Mouse (Mus musculus) liver, adult (tissue): Measurements from ENCODE around the gene Opa1.

ENCODE experiments used
- GATA4 ChIP-seq: IDR thresholded peaks from 2 replicates; pipeline ENCODE4 v1.6.1; 2014; ENCODE audit warnings: mild to moderate bottlenecking, low read length; ENCODE audit not compliant: insufficient replicate concordance

Gene Opa1

GRCm38 (mm10) chr16:29614762-29615161, 35.6 kb downstream of the Opa1 start:
- TF ChIP-seq GATA4, result no peak

- TF ChIP-seq GATA4, result no peak
Observed at GRCm38 (mm10) chr16:29629053-29629452, 49.9 kb downstream of the Opa1 start.

DNA sequence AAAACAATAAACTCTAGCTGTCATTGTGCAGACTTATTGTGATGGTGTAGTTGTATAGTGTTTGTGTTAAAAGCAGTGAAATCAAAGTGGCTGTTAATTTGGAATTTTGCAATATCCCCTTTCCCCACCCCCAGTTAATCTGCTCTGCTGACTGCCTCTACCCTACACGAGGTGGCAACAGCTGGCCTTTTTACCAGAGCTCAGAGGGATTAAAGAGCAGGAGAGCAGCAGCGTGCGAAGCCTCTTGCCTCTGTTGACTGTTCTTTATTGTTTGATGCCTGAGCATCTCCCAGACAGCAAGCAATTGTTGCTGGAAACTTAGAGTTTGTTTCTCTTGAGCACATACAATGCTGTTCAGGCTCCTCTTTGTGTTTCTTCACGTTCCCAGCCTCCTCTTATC, 56.6 kb downstream of the Opa1 start:
- TF ChIP-seq GATA4, result no peak

GRCm38 (mm10) chr16:29642376-29642775, 63.2 kb downstream of the Opa1 start:
- no peak for TF ChIP-seq GATA4

- TF ChIP-seq GATA4, result no peak
Observed at GRCm38 (mm10) chr16:29644871-29645270, 65.7 kb downstream of the Opa1 start.

- no peak for TF ChIP-seq GATA4
Observed at GRCm38 (mm10) chr16:29646202-29646601, 67.1 kb downstream of the Opa1 start.

- TF ChIP-seq GATA4, result no peak
Observed at GRCm38 (mm10) chr16:29656187-29656825, 77.2 kb downstream of the Opa1 start.

DNA sequence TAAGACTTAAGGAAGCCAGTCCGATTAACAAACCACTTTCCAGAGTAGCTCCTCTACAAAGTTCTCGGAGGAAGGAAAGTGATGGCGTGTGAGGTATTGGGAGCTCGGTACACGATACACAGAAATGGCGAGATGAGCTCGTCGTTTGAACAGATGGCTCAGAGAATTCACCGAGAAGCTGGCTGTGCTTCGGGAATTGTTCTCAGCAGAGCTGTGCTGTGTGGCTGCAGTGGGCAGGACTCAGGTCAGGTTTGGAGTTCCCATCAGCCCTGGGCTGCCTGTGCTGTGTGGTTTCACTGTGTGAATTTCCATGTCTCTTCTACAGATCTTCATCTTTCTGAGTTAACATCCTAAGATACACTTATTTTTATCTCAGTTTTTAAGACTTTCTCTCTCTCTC, 77.8 kb downstream of the Opa1 start:
- no peak for TF ChIP-seq GATA4

DNA sequence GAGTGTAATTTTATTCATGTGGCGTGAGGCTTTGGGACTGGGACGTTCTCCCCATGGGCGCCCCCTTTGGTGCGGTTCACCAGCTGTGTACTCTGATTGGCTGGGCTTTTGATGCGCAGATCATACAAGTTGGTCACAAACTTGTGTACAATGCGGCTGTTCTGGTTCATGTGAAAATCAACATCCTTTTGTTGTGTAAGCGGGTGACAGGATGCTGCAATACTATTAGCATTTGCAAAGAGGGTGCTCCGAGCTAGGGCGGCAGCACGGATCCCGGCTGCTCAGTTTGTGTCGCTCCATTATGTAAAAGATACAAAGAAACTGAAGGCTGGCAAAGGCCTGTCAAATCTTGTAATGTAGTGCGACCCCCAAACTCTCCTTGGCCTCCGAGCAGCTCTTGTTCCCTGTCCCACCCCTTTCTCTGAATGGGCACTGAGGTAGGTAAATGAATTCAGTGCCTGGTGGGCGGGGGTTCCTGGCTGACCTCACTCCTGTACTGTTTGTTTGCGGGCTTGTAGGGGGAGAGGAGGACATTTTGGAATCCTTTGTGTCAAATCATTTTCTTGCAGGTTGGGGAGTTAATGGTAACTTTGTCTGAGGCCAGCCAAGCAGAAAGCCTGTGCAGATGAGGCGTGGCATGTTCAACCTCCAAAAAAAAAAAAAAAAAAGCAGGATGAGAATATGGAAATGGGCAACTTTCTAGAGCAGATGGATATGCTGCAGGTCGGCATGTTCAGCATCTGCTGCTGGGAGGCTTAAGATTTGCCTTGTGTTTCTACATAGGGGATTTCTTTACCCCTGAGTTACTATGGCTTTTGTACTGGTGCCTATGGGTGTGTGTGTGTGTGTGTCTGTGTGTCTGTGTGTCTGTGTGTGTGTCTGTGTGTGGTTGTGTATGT, 78.8 kb downstream of the Opa1 start:
- no peak for TF ChIP-seq GATA4

DNA sequence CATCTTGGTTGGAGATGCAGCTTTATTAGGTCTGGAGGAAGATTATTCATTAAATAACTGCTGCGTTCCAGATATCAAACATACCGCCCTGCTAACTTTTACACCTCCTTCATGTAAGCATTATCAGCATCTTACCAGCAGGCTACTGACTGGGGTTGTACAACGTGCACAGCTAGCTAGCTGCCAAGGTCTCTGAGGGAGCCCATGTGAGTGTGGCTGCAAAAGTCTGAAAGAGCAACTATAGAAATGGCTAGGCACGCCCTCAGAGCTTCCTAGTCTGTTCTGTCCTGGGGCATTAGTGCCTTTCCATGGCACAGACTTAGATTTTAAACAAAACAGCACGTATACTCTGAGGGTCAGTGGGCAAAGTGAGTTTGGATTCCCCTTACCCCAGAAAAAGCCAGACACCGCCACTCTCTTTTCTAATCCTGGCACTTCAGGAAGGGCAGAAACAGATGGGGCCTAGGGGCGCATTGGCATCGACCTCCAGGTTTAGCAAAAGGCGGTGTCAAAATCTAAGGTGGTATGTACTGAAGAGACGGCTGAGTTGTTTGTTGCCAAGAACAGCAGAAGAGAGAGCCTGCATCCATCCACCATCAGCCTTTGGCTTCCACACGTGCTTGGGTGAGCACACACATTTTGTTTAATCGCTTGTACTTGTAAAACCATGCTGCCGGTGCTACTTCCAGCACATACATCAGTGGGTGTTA, 80.1 kb downstream of the Opa1 start:
- no peak for TF ChIP-seq GATA4

DNA sequence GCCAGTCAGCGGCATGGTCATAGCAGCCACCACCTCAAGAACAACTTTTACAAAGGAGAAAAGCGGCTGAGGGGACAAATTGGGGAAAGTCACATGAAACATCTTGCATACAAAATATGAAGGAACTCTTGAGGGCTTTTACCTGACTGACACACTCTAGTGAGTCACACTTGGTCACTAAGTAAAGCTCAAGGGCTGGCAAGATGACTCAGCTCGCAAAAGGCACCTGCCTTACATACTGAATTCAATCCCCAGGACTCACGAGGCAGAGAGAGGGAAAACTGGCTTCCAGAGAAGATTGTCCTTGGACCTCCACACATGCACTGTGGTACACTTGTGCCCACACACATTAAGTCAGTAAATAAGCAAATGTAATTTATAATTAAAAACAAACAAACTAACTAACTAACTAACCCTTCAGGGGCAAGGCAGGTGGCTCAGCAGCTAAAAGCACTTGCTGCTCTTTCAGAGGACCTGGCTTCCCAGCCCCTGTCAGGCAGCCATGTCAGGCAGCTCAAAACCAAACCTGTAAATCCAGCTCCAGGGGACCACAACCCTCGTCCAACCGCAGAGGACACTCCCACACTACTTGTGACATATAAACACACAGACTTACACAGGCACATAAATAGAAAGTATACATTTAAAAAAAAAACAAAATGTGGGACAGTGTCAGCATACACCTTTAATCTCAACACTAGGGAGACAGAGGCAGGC, 84.1 kb downstream of the Opa1 start:
- no peak for TF ChIP-seq GATA4

DNA sequence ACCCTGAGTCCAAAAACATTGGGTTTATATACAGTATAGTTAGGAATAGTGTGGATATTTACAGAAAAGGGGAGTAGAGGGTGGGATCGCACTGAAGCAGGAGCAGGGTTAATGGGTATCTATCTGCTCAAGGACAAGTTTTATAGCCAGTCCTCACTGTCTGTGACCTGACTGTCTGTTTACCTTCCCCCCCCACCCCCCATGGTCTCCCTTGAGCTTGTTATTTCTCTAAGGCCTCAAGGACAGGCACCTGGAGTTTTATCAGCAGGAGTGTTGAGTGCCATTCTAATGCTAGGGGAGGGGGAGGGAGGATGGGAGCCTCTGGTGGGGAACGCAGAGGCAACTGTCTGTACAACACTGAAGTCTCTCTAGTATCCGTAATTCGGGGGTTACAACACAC, 85.3 kb downstream of the Opa1 start:
- TF ChIP-seq GATA4, result no peak

DNA sequence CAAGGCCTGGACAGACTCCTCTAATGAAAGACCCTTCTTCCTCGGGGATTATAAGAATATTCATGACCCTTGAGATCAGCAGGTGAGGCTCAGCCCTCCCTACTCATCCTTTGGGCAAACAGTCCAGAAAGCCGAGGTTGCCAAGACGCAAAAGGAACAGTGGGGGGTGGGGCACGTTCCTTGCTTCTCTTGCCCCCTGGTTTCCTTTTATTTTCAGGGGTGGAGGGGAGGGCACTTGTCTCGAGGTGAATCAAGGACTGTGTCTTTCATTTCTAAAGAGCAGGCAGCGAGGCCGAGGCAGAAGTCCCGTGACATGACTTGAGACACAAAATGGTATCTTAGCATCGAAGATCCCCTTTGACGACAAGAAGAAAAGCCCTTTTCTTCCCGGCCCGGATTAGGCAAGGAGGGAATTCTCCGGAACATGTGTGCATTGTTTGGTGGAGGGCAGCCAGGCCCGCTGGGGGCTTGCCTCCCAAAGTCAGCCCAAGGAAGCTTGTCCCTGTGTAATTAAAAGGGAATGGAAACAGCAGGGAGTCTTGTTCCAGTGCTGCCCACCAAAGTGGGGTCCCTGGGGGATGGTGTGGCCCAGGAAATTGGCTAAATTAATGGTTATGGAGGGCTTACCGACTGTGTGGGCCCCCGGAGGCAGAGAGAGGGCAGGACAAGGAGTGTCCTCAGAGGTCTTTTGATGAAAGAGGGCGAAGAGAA, 88.0 kb downstream of the Opa1 start:
- TF ChIP-seq GATA4, result no peak

- TF ChIP-seq GATA4, result no peak
Observed at GRCm38 (mm10) chr16:29667702-29668061, 88.5 kb downstream of the Opa1 start.

DNA sequence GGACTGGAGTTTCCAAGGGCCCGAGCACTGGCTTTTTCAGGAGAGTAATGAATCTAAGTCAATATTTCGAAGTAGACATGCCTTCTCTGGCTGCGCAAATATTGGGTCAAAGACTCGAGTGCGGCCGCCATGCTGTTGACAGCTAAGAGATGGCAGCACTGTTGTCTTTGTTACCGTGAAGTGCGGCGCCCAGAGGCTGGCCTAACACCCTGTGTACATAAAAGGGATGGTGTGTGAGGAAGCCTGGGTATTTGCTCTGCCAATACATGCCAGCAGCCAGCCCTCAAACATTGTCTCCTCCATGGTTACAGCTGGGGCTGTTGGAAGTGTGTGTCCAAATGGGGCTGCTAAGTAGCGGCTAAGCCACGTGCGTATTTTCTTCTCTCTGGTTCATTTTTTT, 89.3 kb downstream of the Opa1 start:
- TF ChIP-seq GATA4, result no peak

DNA sequence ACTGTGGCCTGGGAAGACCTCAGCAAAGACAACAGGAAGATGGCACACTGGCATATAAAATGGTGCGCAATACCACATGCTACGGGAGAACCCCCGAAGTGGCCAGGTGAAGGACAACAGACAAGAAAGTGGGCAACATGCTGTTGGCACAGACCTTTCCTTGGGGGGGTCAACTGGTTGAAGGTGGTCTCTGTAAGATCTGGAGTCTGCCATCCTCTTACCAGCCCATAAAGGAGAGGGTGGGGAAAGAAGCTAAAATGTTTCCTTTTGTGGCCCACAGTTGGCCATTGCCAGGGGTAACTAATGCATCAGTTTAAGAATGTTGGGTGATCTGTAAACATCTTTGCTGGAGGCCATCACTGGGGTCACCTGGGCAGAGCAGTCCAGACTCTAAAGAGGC, 91.7 kb downstream of the Opa1 start:
- no peak for TF ChIP-seq GATA4
